In genomic region chr10:80323261-80324119, GRCm38 (mm10) we compare ENCODE assay signal across 1 mouse cellular context.
A peak's percentile ranks its signal among the peaks of the same experiment; 100 is the strongest.
TF ChIP-seq lines count a peak whose summit lies in the region.

No protein-coding gene starts in this region.

TF ChIP-seq in MEL, 35 proteins besides CTCF, POLR2A, EP300 and RAD21:
- TF ChIP-seq JUND (IDR thresholded peaks at IDR 0.05; ENCODE audit: low read depth, low read length) (no peak), MYB (IDR thresholded peaks at IDR 0.05; ENCODE audit: low read depth, low read length) (no peak), NRF1 (IDR thresholded peaks at IDR 0.05; ENCODE audit: insufficient read depth, low read depth, low read length, poor library complexity, severe bottlenecking) (0 out of 2 replicates have a peak, but pooled peaks have one; percentile 10), HCFC1 (IDR thresholded peaks at IDR 0.05; ENCODE audit: low read depth, low read length) (0 out of 2 replicates have a peak, but pooled peaks have one; percentile 38), MXI1 (IDR thresholded peaks at IDR 0.05; ENCODE audit: low read depth, low read length) (peak; percentile 26; the same call in 1 of the 2 replicates), GATA1 (IDR thresholded peaks at IDR 0.05; ENCODE audit: low read depth, low read length) (no peak), POLR2AphosphoS2 (IDR thresholded peaks at IDR 0.05; ENCODE audit: low read length) (no peak), ZC3H11A (IDR thresholded peaks at IDR 0.05; ENCODE audit: low read depth, low read length) (no peak), SIN3A (IDR thresholded peaks at IDR 0.05; ENCODE audit: low read length) (no peak; the same call in none of the 2 replicates), RCOR1 (IDR thresholded peaks at IDR 0.05; ENCODE audit: low read depth, low read length) (no peak), ZKSCAN1 (IDR thresholded peaks at IDR 0.05; ENCODE audit: low read depth, low read length) (no peak), NELFE (IDR thresholded peaks at IDR 0.05; ENCODE audit: low read depth, low read length) (peak; percentile 52; the same call in 1 of the 2 replicates), ZNF384 (IDR thresholded peaks at IDR 0.05; ENCODE audit: low read depth, low read length) (no peak), MAFK (IDR thresholded peaks at IDR 0.05; ENCODE audit: borderline replicate concordance, low read depth, low read length) (no peak), USF1 (IDR thresholded peaks at IDR 0.05; ENCODE audit: low read depth, low read length) (peak; percentile 58; the same call in 1 of the 2 replicates), CHD2 (IDR thresholded peaks at IDR 0.05; ENCODE audit: low read length) (no peak), MAZ (IDR thresholded peaks at IDR 0.05; ENCODE audit: low read depth, low read length) (0 out of 2 replicates have a peak, but pooled peaks have one; percentile 62), MEF2A (IDR thresholded peaks at IDR 0.05; ENCODE audit: extremely low read depth, insufficient replicate concordance, low read depth, low read length, poor library complexity, severe bottlenecking) (no peak), ETS1 (IDR thresholded peaks at IDR 0.05; ENCODE audit: low read depth, low read length) (no peak), UBTF (IDR thresholded peaks at IDR 0.05; ENCODE audit: borderline replicate concordance, insufficient read depth, low read depth, low read length) (no peak), POLR2AphosphoS5 (IDR thresholded peaks at IDR 0.05; ENCODE audit: borderline replicate concordance, low read depth, low read length) (no peak), BHLHE40 (IDR thresholded peaks at IDR 0.05; ENCODE audit: borderline replicate concordance, low read depth, low read length) (no peak), TBP (IDR thresholded peaks at IDR 0.05; ENCODE audit: low read depth, low read length) (no peak), KAT2A (conservative IDR thresholded peaks at IDR 0.05; ENCODE audit: low read depth, low read length) (no peak), CHD1 (IDR thresholded peaks at IDR 0.05; ENCODE audit: low read depth, low read length) (0 out of 2 replicates have a peak, but pooled peaks have one; percentile 45), TCF12 (IDR thresholded peaks at IDR 0.05; ENCODE audit: low read depth, low read length) (0 out of 2 replicates have a peak, but pooled peaks have one; percentile 11), ZMIZ1 (IDR thresholded peaks at IDR 0.05; ENCODE audit: low read depth, low read length) (0 out of 2 replicates have a peak, but pooled peaks have one; percentile 31), MYC (IDR thresholded peaks at IDR 0.05; ENCODE audit: low read depth, low read length) (0 out of 2 replicates have a peak, but pooled peaks have one; percentile 19), SMC3 (IDR thresholded peaks at IDR 0.05; ENCODE audit: low read depth, low read length) (no peak), TAL1 (IDR thresholded peaks at IDR 0.05; ENCODE audit: low read length) (no peak), ELF1 (IDR thresholded peaks at IDR 0.05; ENCODE audit: low read depth, low read length) (no peak), E2F4 (IDR thresholded peaks at IDR 0.05; ENCODE audit: borderline replicate concordance, low read depth, low read length) (no peak), MAX (IDR thresholded peaks at IDR 0.05; ENCODE audit: low read length) (no peak), GABPA (IDR thresholded peaks at IDR 0.05; ENCODE audit: low read depth, low read length) (no peak), USF2 (IDR thresholded peaks at IDR 0.05; ENCODE audit: borderline replicate concordance in 1 of 2, insufficient read depth in 1 of 2, low read depth in 1 of 2, low read length in 2 of 2) (no peak)
